Mouse (Mus musculus): Measurements from ENCODE around the gene Fkbp2.
A peak's percentile ranks its signal among the peaks of the same experiment; 100 is the strongest.

Gene Fkbp2

GRCm38 (mm10) chr19:6990712-6991111, 10.4 kb upstream of the Fkbp2 start:
- DNase-seq: no peak

- DNase-seq: no peak
These were observed 8.9 kb upstream of the Fkbp2 start for GRCm38 (mm10) chr19:6989251-6989650.

- no peak for DNase-seq
These were observed 7.6 kb upstream of the Fkbp2 start for GRCm38 (mm10) chr19:6987904-6988285.

GRCm38 (mm10) chr19:6987061-6987903, 7.0 kb upstream of the Fkbp2 start, which contains the start of gene Vegfb:
Gene Vegfb (minus strand): TSS chr19:6987651.
- DNase-seq: peak; percentile 82

- no peak for DNase-seq
These were observed 5.8 kb upstream of the Fkbp2 start for GRCm38 (mm10) chr19:6985951-6986708.

GRCm38 (mm10) chr19:6985300-6985699, 5.0 kb upstream of the Fkbp2 start:
- DNase-seq: no peak

- no peak for DNase-seq
These were observed 3.3 kb upstream of the Fkbp2 start for GRCm38 (mm10) chr19:6983621-6984020.

- DNase-seq: no peak
These were observed 1.2 kb upstream of the Fkbp2 start for GRCm38 (mm10) chr19:6981465-6981864.

- peak; percentile 99 for DNase-seq
These were observed 568 bp downstream of the Fkbp2 start for GRCm38 (mm10) chr19:6979486-6980380.

- DNase-seq: peak; percentile 52
These were observed 1.3 kb downstream of the Fkbp2 start for GRCm38 (mm10) chr19:6979001-6979479.

GRCm38 (mm10) chr19:6978639-6978974, 1.7 kb downstream of the Fkbp2 start:
- no peak for DNase-seq

GRCm38 (mm10) chr19:6977759-6978638, 2.3 kb downstream of the Fkbp2 start:
- no peak for DNase-seq

- peak; percentile 90 for DNase-seq
These were observed 4.5 kb downstream of the Fkbp2 start, which contains the start of gene Plcb3 for GRCm38 (mm10) chr19:6975537-6976521. Gene Plcb3 (minus strand): TSS chr19:6976470.

- peak; percentile 84 for DNase-seq
These were observed 5.8 kb downstream of the Fkbp2 start, which contains the start of gene Ppp1r14b for GRCm38 (mm10) chr19:6974211-6975205. Gene Ppp1r14b (plus strand): TSS chr19:6974968.

- no peak for DNase-seq
These were observed 6.6 kb downstream of the Fkbp2 start for GRCm38 (mm10) chr19:6973581-6974190.

GRCm38 (mm10) chr19:6972247-6972917, 7.9 kb downstream of the Fkbp2 start:
- DNase-seq: no peak

- DNase-seq: no peak
These were observed 8.7 kb downstream of the Fkbp2 start for GRCm38 (mm10) chr19:6971644-6972043.

- DNase-seq: no peak
These were observed 9.7 kb downstream of the Fkbp2 start for GRCm38 (mm10) chr19:6970460-6971085.

Measured in thymus, postnatal 25 days (tissue).